Mouse (Mus musculus) A20 (cell line): ENCODE results near the gene H2-Oa.

ENCODE experiments used
- DNase-seq: peaks from one replicate; pipeline ENCODE4 v3.0.0-alpha.2; 2011; ENCODE audit warnings: low read depth, low spot score

H2-Oa gene

GRCm38 (mm10) chr17:34092197-34092875, at the start of gene H2-Oa:
H2-Oa (plus strand) TSS chr17:34092340.
- DNase-seq = peak; percentile 82

GRCm38 (mm10) chr17:34045941-34046340, 46.2 kb upstream of the H2-Oa start:
- no peak for DNase-seq

GRCm38 (mm10) chr17:34047404-34048050, 44.6 kb upstream of the H2-Oa start:
- no peak for DNase-seq

GRCm38 (mm10) chr17:34057224-34057623, 34.9 kb upstream of the H2-Oa start:
- DNase-seq = no peak

- no peak for DNase-seq
These were observed 23.3 kb upstream of the H2-Oa start for GRCm38 (mm10) chr17:34068864-34069263.

- DNase-seq = peak; percentile 50
These were observed 20.0 kb upstream of the H2-Oa start for GRCm38 (mm10) chr17:34072091-34072490.

- peak; percentile 78 for DNase-seq
These were observed 16.9 kb upstream of the H2-Oa start for GRCm38 (mm10) chr17:34075271-34075670.

GRCm38 (mm10) chr17:34077549-34077948, 14.6 kb upstream of the H2-Oa start:
- DNase-seq = peak; percentile 88

- DNase-seq = peak; percentile 61
These were observed 14.0 kb upstream of the H2-Oa start for GRCm38 (mm10) chr17:34078148-34078547.

GRCm38 (mm10) chr17:34079002-34079401, 13.1 kb upstream of the H2-Oa start:
- no peak for DNase-seq

- DNase-seq = peak; percentile 68
These were observed 12.5 kb upstream of the H2-Oa start for GRCm38 (mm10) chr17:34079621-34080020.

- DNase-seq = no peak
These were observed 9.0 kb upstream of the H2-Oa start for GRCm38 (mm10) chr17:34083104-34083503.

GRCm38 (mm10) chr17:34087386-34087785, 4.8 kb upstream of the H2-Oa start:
- DNase-seq = no peak

- DNase-seq = no peak
These were observed 4.0 kb upstream of the H2-Oa start for GRCm38 (mm10) chr17:34088124-34088523.

GRCm38 (mm10) chr17:34090923-34091322, 1.2 kb upstream of the H2-Oa start:
- peak; percentile 79 for DNase-seq

- DNase-seq = no peak
These were observed 1.2 kb downstream of the H2-Oa start for GRCm38 (mm10) chr17:34093199-34093874.

- no peak for DNase-seq
These were observed 2.3 kb downstream of the H2-Oa start for GRCm38 (mm10) chr17:34094283-34095035.

GRCm38 (mm10) chr17:34096497-34097010, 4.4 kb downstream of the H2-Oa start:
- no peak for DNase-seq

- DNase-seq = no peak
These were observed 5.1 kb downstream of the H2-Oa start for GRCm38 (mm10) chr17:34097272-34097671.

- peak; percentile 65 for DNase-seq
These were observed 6.8 kb downstream of the H2-Oa start for GRCm38 (mm10) chr17:34098709-34099479.

GRCm38 (mm10) chr17:34099531-34099930, 7.4 kb downstream of the H2-Oa start:
- DNase-seq = no peak
